Mouse (Mus musculus): ENCODE results near the gene Med27. TPM values are rescaled to one million over a fixed set of nuclear protein-coding genes. Genes with fewer than 3 reads are reported as not detected.

The Med27 gene
- polyA plus RNA-seq, 1 experiment = 7.1 TPM

GRCm38 (mm10) chr2:29488379-29489236 is 142.0 kb downstream of the Med27 start:
- WGBS = 82% methylated on average over 13 of the region's 13 CpGs
- no peaks in the 10 kb centered on the region for H3K4me1 ChIP-seq (ENCODE audit: control insufficient read depth, insufficient read depth, low read length)
- H3K4me3 ChIP-seq (replicated peaks; ENCODE audit: control insufficient read depth, low read depth, low read length) = no peak overlapping the region
- TF ChIP-seq POLR2A (IDR thresholded peaks at IDR 0.05; ENCODE audit: borderline replicate concordance, control insufficient read depth, low read depth, low read length) = no peak
- no peak for TF ChIP-seq CTCF (IDR thresholded peaks at IDR 0.05; ENCODE audit: control insufficient read depth, insufficient read depth, low read length)
- no peak overlapping the region for H3K27ac ChIP-seq (ENCODE audit: control insufficient read depth, insufficient read depth, low read depth, low read length, poor library complexity)

- Histone ChIP-seq H3K4me1 (ENCODE audit: control insufficient read depth, insufficient read depth, low read length) (no peaks in the 10 kb centered on the region), H3K4me3 (replicated peaks; ENCODE audit: control insufficient read depth, low read depth, low read length) (no peak overlapping the region), H3K27ac (ENCODE audit: control insufficient read depth, insufficient read depth, low read depth, low read length, poor library complexity) (no peak overlapping the region)
- no peak for TF ChIP-seq POLR2A (IDR thresholded peaks at IDR 0.05; ENCODE audit: borderline replicate concordance, control insufficient read depth, low read depth, low read length)
- whole genome bisulfite sequencing = 83% methylated on average over 6 of the region's 6 CpGs
These were observed 145.0 kb downstream of the Med27 start for GRCm38 (mm10) chr2:29491656-29492055.

GRCm38 (mm10) chr2:29493396-29494031 is 146.9 kb downstream of the Med27 start:
- TF ChIP-seq POLR2A (IDR thresholded peaks at IDR 0.05; ENCODE audit: borderline replicate concordance, control insufficient read depth, low read depth, low read length) (no peak), CTCF (IDR thresholded peaks at IDR 0.05; ENCODE audit: control insufficient read depth, insufficient read depth, low read length) (no peak)
- no peaks in the 10 kb centered on the region for H3K4me1 ChIP-seq (ENCODE audit: control insufficient read depth, insufficient read depth, low read length)
- H3K27ac ChIP-seq (ENCODE audit: control insufficient read depth, insufficient read depth, low read depth, low read length, poor library complexity) = no peak overlapping the region
- no peak overlapping the region for H3K4me3 ChIP-seq (replicated peaks; ENCODE audit: control insufficient read depth, low read depth, low read length)
- 82% methylated on average over 9 of the region's 9 CpGs for WGBS

- WGBS = 80% methylated on average over 2 of the region's 2 CpGs
- Histone ChIP-seq H3K4me3 (replicated peaks; ENCODE audit: control insufficient read depth, low read depth, low read length) (no peak overlapping the region), H3K4me1 (ENCODE audit: control insufficient read depth, insufficient read depth, low read length) (no peaks in the 10 kb centered on the region; the same call in 1 of the 2 replicates), H3K27ac (ENCODE audit: control insufficient read depth, insufficient read depth, low read depth, low read length, poor library complexity) (no peak overlapping the region)
- TF ChIP-seq CTCF (IDR thresholded peaks at IDR 0.05; ENCODE audit: control insufficient read depth, insufficient read depth, low read length) (no peak), POLR2A (IDR thresholded peaks at IDR 0.05; ENCODE audit: borderline replicate concordance, control insufficient read depth, low read depth, low read length) (no peak)
These were observed 148.7 kb downstream of the Med27 start for GRCm38 (mm10) chr2:29495271-29495670.

GRCm38 (mm10) chr2:29500601-29501350 is 154.2 kb downstream of the Med27 start:
- Histone ChIP-seq H3K4me3 (replicated peaks; ENCODE audit: control insufficient read depth, low read depth, low read length) (no peak overlapping the region), H3K4me1 (ENCODE audit: control insufficient read depth, insufficient read depth, low read length) (no peaks in the 10 kb centered on the region; the same call in 1 of the 2 replicates), H3K27ac (ENCODE audit: control insufficient read depth, insufficient read depth, low read depth, low read length, poor library complexity) (no peak overlapping the region)
- 77% methylated on average over 9 of the region's 9 CpGs for WGBS
- TF ChIP-seq POLR2A (IDR thresholded peaks at IDR 0.05; ENCODE audit: borderline replicate concordance, control insufficient read depth, low read depth, low read length) = no peak
- TF ChIP-seq CTCF (IDR thresholded peaks at IDR 0.05; ENCODE audit: control insufficient read depth, insufficient read depth, low read length) = no peak

- no peak overlapping the region for H3K27ac ChIP-seq (ENCODE audit: control insufficient read depth, insufficient read depth, low read depth, low read length, poor library complexity)
- no peak overlapping the region for H3K4me3 ChIP-seq (replicated peaks; ENCODE audit: control insufficient read depth, low read depth, low read length)
- TF ChIP-seq POLR2A (IDR thresholded peaks at IDR 0.05; ENCODE audit: borderline replicate concordance, control insufficient read depth, low read depth, low read length) (no peak), CTCF (IDR thresholded peaks at IDR 0.05; ENCODE audit: control insufficient read depth, insufficient read depth, low read length) (no peak)
- no peaks in the 10 kb centered on the region; the same call in 1 of the 2 replicates for H3K4me1 ChIP-seq (ENCODE audit: control insufficient read depth, insufficient read depth, low read length)
- WGBS = 81% methylated on average over 4 of the region's 4 CpGs
These were observed 154.8 kb downstream of the Med27 start for GRCm38 (mm10) chr2:29501381-29501780.

- Histone ChIP-seq H3K4me1 (ENCODE audit: control insufficient read depth, insufficient read depth, low read length) (no peaks in the 10 kb centered on the region; the same call in 1 of the 2 replicates), H3K27ac (ENCODE audit: control insufficient read depth, insufficient read depth, low read depth, low read length, poor library complexity) (no peak overlapping the region), H3K4me3 (replicated peaks; ENCODE audit: control insufficient read depth, low read depth, low read length) (no peak overlapping the region)
- 84% methylated on average over 6 of the region's 6 CpGs for WGBS
- TF ChIP-seq POLR2A (IDR thresholded peaks at IDR 0.05; ENCODE audit: borderline replicate concordance, control insufficient read depth, low read depth, low read length) = no peak
- TF ChIP-seq CTCF (IDR thresholded peaks at IDR 0.05; ENCODE audit: control insufficient read depth, insufficient read depth, low read length) = no peak
These were observed 158.2 kb downstream of the Med27 start for GRCm38 (mm10) chr2:29504848-29505247.

GRCm38 (mm10) chr2:29506411-29506810 is 159.8 kb downstream of the Med27 start:
- TF ChIP-seq CTCF (IDR thresholded peaks at IDR 0.05; ENCODE audit: control insufficient read depth, insufficient read depth, low read length) = no peak
- TF ChIP-seq POLR2A (IDR thresholded peaks at IDR 0.05; ENCODE audit: borderline replicate concordance, control insufficient read depth, low read depth, low read length) = no peak
- WGBS = 83% methylated on average over 4 of the region's 4 CpGs
- Histone ChIP-seq H3K4me1 (ENCODE audit: control insufficient read depth, insufficient read depth, low read length) (no peaks in the 10 kb centered on the region), H3K4me3 (replicated peaks; ENCODE audit: control insufficient read depth, low read depth, low read length) (no peak overlapping the region), H3K27ac (ENCODE audit: control insufficient read depth, insufficient read depth, low read depth, low read length, poor library complexity) (no peak overlapping the region)
